Mouse (Mus musculus): ENCODE results near the gene H2-DMb2. TPM values are rescaled to one million over a fixed set of nuclear protein-coding genes. Genes with fewer than 3 reads are reported as not detected.
A peak's percentile ranks its signal among the peaks of the same experiment; 100 is the strongest.

The H2-DMb2 gene
- polyA plus RNA-seq, 1 experiment: 123 TPM

DNA sequence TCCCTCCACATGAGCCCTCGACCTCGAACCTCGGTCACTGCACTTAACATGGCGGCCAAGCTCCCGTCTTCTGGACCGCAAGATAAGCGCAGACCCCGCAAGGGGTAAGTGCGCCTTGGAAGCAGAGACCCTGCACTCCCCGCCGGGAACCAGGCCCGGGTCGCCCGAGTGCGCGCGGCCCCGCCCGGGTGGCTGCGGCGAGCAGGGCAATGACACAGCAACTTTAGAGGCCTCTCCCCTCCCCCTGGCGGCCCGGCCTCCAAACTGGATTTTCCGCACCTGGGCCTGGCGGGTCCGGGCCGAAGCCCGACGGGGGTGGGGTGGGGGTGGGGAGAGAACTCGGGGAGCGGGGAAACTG lies 22.3 kb upstream of the H2-DMb2 start:
- Histone ChIP-seq H3K27me3 (ENCODE audit: control insufficient read depth, insufficient read depth, low read length) (no peaks in the 10 kb centered on the region), H3K27ac (ENCODE audit: control insufficient read depth, insufficient read depth, low read length) (peak overlapping the region; percentile 98), H3K4me1 (replicated peaks; ENCODE audit: control insufficient read depth, insufficient read depth, low read length) (peaks cover 17% of the 10 kb centered on the region), H3K36me3 (ENCODE audit: control insufficient read depth, insufficient read depth, low read length) (peaks cover 14% of the 10 kb centered on the region), H3K4me3 (ENCODE audit: control insufficient read depth, insufficient read depth, low read length) (peak overlapping the region; percentile 71)
- TF ChIP-seq CTCF (IDR thresholded peaks at IDR 0.05; ENCODE audit: borderline replicate concordance, control insufficient read depth, extremely low read depth, insufficient read depth, low read length, poor library complexity): peak; percentile 29; the same call in 1 of the 2 replicates
- TF ChIP-seq POLR2A (IDR thresholded peaks at IDR 0.05; ENCODE audit: control insufficient read depth, extremely low read depth, insufficient read depth, low read length, poor library complexity): peak; percentile 39
- under 1% methylated on average over 31 of the region's 31 CpGs for WGBS
- peak; percentile 84 for DNase-seq

DNA sequence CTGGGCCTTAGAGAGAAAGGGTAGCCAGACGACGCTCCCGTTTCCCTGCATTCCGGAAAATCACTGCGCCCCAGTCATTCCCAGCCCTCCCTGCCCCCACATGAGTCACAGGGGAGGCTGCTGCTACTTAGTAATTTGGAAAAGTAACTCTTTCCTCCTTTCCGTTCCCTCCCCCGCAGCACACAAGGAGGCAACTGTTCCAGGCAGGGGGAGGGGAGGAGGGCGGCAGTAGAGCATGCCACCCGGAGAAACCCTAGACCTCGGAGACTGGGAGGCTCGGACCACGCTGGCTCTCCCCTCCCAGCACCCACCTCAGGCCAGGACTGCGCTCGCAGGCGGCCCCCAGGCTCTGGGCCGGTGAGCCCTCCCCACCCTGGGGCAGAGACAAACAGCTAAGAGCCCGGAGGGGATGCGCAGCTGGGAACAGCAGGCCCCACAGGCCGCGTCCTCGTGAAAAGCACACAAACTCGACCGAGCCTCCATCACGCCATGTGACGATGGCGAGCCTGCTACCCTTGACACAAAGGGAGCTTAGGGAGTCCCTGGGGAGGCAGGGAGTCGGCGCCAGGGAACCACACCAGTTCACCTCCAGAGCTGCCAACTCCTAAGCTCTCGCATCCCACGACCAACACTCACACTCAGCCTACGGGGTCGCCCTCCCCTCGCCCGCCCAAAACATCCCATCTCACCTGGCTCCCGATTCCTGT lies 21.8 kb upstream of the H2-DMb2 start:
- 0% methylated on average over 34 of the region's 35 CpGs for WGBS
- peaks cover 17% of the 10 kb centered on the region for H3K4me1 ChIP-seq (replicated peaks; ENCODE audit: control insufficient read depth, insufficient read depth, low read length)
- peak; percentile 66 for DNase-seq

DNA sequence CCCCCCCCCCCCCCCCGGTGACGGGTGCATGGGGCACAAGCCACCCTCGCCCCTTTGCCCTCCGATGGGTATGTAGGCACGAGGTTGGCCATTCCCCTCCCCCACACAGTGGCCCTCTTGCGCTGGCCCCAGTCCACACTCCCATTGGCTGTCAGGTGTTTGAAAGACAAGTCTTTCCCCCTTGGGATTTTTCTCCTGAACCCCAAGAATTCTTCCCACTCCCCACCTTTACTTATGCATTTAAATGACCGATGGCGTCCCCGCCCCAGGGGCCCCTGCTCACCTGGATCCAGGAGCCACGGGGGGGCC lies 21.3 kb upstream of the H2-DMb2 start:
- no peak for DNase-seq
- Histone ChIP-seq H3K36me3 (ENCODE audit: control insufficient read depth, insufficient read depth, low read length) (peaks cover 4% of the 10 kb centered on the region), H3K4me1 (replicated peaks; ENCODE audit: control insufficient read depth, insufficient read depth, low read length) (peaks cover 14% of the 10 kb centered on the region), H3K27me3 (ENCODE audit: control insufficient read depth, insufficient read depth, low read length) (no peaks in the 10 kb centered on the region), H3K4me3 (ENCODE audit: control insufficient read depth, insufficient read depth, low read length) (peak overlapping the region; percentile 71), H3K27ac (ENCODE audit: control insufficient read depth, insufficient read depth, low read length) (peak overlapping the region; percentile 98)
- WGBS: 0% methylated on average over 9 of the region's 10 CpGs
- TF ChIP-seq CTCF (IDR thresholded peaks at IDR 0.05; ENCODE audit: borderline replicate concordance, control insufficient read depth, extremely low read depth, insufficient read depth, low read length, poor library complexity) (no peak), POLR2A (IDR thresholded peaks at IDR 0.05; ENCODE audit: control insufficient read depth, extremely low read depth, insufficient read depth, low read length, poor library complexity) (no peak)

More for the DNA sequence above, 21.8 kb upstream of the H2-DMb2 start:
- no peak for TF ChIP-seq POLR2A (IDR thresholded peaks at IDR 0.05; ENCODE audit: control insufficient read depth, extremely low read depth, insufficient read depth, low read length, poor library complexity)
- H3K27me3 ChIP-seq (ENCODE audit: control insufficient read depth, insufficient read depth, low read length): no peaks in the 10 kb centered on the region
- H3K27ac ChIP-seq (ENCODE audit: control insufficient read depth, insufficient read depth, low read length): peak overlapping the region; percentile 98
- peak overlapping the region; percentile 71 for H3K4me3 ChIP-seq (ENCODE audit: control insufficient read depth, insufficient read depth, low read length)
- H3K36me3 ChIP-seq (ENCODE audit: control insufficient read depth, insufficient read depth, low read length): peaks cover 9% of the 10 kb centered on the region

DNA sequence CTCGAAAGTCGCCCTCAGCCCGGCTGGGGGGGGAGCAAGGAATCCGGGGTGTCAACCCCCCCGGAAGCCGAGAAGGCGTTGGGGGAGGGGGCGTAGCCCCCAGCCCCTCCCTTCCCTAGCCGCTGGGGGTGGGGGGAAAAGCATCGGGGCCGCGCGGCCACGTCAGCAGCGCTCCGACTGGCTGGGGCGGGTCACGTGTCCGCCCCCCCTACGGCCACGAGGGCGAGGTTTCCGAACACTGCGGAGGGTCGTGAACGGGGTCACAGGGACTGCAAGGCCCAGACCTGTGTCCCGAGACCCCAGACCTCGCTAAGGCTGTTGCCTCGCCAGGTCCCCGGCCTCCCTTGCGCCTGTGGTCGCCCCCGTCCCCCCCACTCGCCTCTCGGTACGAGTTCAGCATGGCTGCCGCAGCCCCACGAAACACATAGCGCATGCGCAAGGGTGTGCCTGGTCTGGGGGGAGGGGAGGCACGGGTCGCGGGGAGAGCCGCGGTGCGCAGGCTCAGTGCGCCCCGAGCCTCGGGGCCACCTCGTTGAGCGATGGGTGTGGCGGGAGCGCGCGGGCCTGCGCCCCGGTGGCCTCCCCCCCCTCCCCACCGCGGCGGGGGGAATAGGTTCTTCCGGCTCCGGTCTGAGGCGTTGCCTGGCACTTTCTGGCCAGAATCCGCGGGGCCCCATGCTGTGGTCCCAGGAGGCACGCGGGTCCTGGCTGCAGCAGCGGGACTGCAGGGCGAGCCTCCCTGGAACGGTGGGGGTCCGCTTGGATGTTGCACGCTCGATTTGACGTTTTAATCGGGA lies 20.7 kb upstream of the H2-DMb2 start, which contains the start of gene Brd2:
Brd2 (minus strand) TSS at position 447 of the 797 bp plus-strand sequence.
- TF ChIP-seq POLR2A (IDR thresholded peaks at IDR 0.05; ENCODE audit: control insufficient read depth, extremely low read depth, insufficient read depth, low read length, poor library complexity) (peak; percentile 70), CTCF (IDR thresholded peaks at IDR 0.05; ENCODE audit: borderline replicate concordance, control insufficient read depth, extremely low read depth, insufficient read depth, low read length, poor library complexity) (no peak; the same call in 1 of the 2 replicates)
- H3K27ac ChIP-seq (ENCODE audit: control insufficient read depth, insufficient read depth, low read length): peak within 1 kb of the TSS; percentile 98
- H3K36me3 ChIP-seq (ENCODE audit: control insufficient read depth, insufficient read depth, low read length): no peaks in the 10 kb centered on the region
- no peaks in the 10 kb centered on the region for H3K27me3 ChIP-seq (ENCODE audit: control insufficient read depth, insufficient read depth, low read length)
- peak; percentile 98 for DNase-seq
- under 1% methylated on average over 73 of the region's 75 CpGs for WGBS
- peaks cover 17% of the 10 kb centered on the region for H3K4me1 ChIP-seq (replicated peaks; ENCODE audit: control insufficient read depth, insufficient read depth, low read length)
- H3K4me3 ChIP-seq (ENCODE audit: control insufficient read depth, insufficient read depth, low read length): peak within 1 kb of the TSS; percentile 71

DNA sequence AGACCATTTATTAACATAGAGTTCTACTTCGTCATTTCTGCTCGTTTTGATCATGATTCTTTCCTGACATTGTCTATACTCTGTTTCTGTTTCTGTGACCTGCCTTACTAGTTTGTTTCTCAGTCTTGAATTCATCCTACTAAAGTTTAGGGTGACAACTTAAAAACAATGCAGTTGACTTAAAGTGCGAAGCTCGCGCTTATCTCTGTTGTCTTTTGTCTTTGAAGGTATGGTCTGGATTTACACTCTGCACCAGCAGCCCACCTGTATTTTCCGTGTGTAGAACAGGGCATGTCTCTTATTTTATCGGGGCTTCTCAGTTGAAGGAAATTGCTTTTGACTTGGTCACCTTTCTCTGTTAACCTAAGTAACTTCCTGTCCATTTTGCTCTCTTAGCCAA lies 20.0 kb upstream of the H2-DMb2 start:
- H3K36me3 ChIP-seq (ENCODE audit: control insufficient read depth, insufficient read depth, low read length): no peaks in the 10 kb centered on the region
- TF ChIP-seq CTCF (IDR thresholded peaks at IDR 0.05; ENCODE audit: borderline replicate concordance, control insufficient read depth, extremely low read depth, insufficient read depth, low read length, poor library complexity) (no peak), POLR2A (IDR thresholded peaks at IDR 0.05; ENCODE audit: control insufficient read depth, extremely low read depth, insufficient read depth, low read length, poor library complexity) (no peak)
- peaks cover 23% of the 10 kb centered on the region for H3K4me1 ChIP-seq (replicated peaks; ENCODE audit: control insufficient read depth, insufficient read depth, low read length)
- H3K27ac ChIP-seq (ENCODE audit: control insufficient read depth, insufficient read depth, low read length): peak overlapping the region; percentile 83; the same call in 1 of the 2 replicates
- under 1% methylated on average over 7 of the region's 7 CpGs for WGBS
- H3K27me3 ChIP-seq (ENCODE audit: control insufficient read depth, insufficient read depth, low read length): no peaks in the 10 kb centered on the region
- no peak for DNase-seq
- H3K4me3 ChIP-seq (ENCODE audit: control insufficient read depth, insufficient read depth, low read length): peak overlapping the region; percentile 71; the same call in 1 of the 2 replicates

DNA sequence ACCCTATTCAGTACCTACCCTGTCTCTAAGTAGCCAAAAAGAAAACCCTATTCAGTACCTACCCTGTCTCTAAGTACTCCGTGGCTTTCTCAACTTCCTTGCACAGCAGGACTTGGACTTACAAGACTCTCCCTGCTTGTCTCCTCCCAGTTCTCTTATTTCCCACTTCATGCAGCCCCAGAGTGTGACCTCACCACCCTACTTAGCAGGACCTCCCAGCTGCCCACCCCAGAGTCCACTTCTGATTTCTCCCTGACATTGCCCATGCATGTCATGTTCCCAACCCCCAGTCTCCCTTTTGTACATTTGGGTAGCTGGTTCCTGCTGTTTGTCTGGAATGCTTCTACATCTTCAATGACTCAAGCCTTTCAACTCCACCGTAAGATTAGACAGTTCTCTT lies 19.6 kb upstream of the H2-DMb2 start:
- no peak for DNase-seq
- Histone ChIP-seq H3K27ac (ENCODE audit: control insufficient read depth, insufficient read depth, low read length) (peak overlapping the region; percentile 67), H3K36me3 (ENCODE audit: control insufficient read depth, insufficient read depth, low read length) (no peaks in the 10 kb centered on the region), H3K4me1 (replicated peaks; ENCODE audit: control insufficient read depth, insufficient read depth, low read length) (peaks cover 26% of the 10 kb centered on the region), H3K27me3 (ENCODE audit: control insufficient read depth, insufficient read depth, low read length) (no peaks in the 10 kb centered on the region), H3K4me3 (ENCODE audit: control insufficient read depth, insufficient read depth, low read length) (peak overlapping the region; percentile 37)
- WGBS: 13% methylated on average over 2 of the region's 2 CpGs
- TF ChIP-seq CTCF (IDR thresholded peaks at IDR 0.05; ENCODE audit: borderline replicate concordance, control insufficient read depth, extremely low read depth, insufficient read depth, low read length, poor library complexity): no peak
- no peak for TF ChIP-seq POLR2A (IDR thresholded peaks at IDR 0.05; ENCODE audit: control insufficient read depth, extremely low read depth, insufficient read depth, low read length, poor library complexity)

All from thymus, adult 2 months (tissue).